Mouse (Mus musculus): ENCODE measurements around the gene Hps6.

Hps6 gene

GRCm38 (mm10) chr19:46045696-46046311 lies 42.5 kb downstream of the Hps6 start:
- DNase-seq (ENCODE audit: low spot score): peak; percentile 76

- DNase-seq (ENCODE audit: low spot score): no peak
Observed at GRCm38 (mm10) chr19:46046621-46047025, 43.3 kb downstream of the Hps6 start.

- no peak for DNase-seq (ENCODE audit: low spot score)
Observed at GRCm38 (mm10) chr19:46047426-46047825, 44.1 kb downstream of the Hps6 start.

- no peak for DNase-seq (ENCODE audit: low spot score)
Observed at GRCm38 (mm10) chr19:46049129-46049528, 45.8 kb downstream of the Hps6 start.

GRCm38 (mm10) chr19:46050462-46050861 lies 47.2 kb downstream of the Hps6 start:
- DNase-seq (ENCODE audit: low spot score): no peak

Measured in lung, postnatal 25 days (tissue).